Mouse (Mus musculus) liver, adult 2 months (tissue): ENCODE data around the gene Il6st. TPM values are rescaled to one million over a fixed set of nuclear protein-coding genes. Genes with fewer than 3 reads are reported as not detected.

Source experiments
- DNase-seq: peaks from one replicate; pipeline ENCODE4 v3.0.0-alpha.2; 2011; ENCODE audit warnings: low read depth, low spot score; ENCODE audit errors: extremely low read depth
- H3K27ac ChIP-seq: fragments of 200-500 bp; replicated peaks from 2 replicates; pipeline ENCODE4 v1.5.1; 2012; ENCODE audit warnings: low read depth, mild to moderate bottlenecking, control low read depth, inconsistent platforms, low read length; ENCODE audit not compliant: insufficient read depth
- H3K27me3 ChIP-seq: fragments of 200-500 bp; 2 replicates; pipeline ENCODE4 v1.6.1; 2012; ENCODE audit warnings: mild to moderate bottlenecking, moderate library complexity, low read length, inconsistent platforms; ENCODE audit not compliant: control insufficient read depth, insufficient read depth
- H3K36me3 ChIP-seq: fragments of 200-500 bp; 2 replicates; pipeline ENCODE4 v1.6.1; 2012; ENCODE audit warnings: low read length, inconsistent platforms; ENCODE audit not compliant: control insufficient read depth, insufficient read depth
- H3K4me1 ChIP-seq: fragments of 200-500 bp; 2 replicates; pipeline ENCODE4 v1.6.1; 2011; ENCODE audit warnings: low read length; ENCODE audit not compliant: control insufficient read depth, insufficient read depth
- H3K4me3 ChIP-seq: fragments of 200-500 bp; 2 replicates; pipeline ENCODE4 v1.5.1; 2011; ENCODE audit warnings: low read depth, mild to moderate bottlenecking, control low read depth, low read length, moderate library complexity; ENCODE audit not compliant: insufficient read depth
- H3K79me2 ChIP-seq: fragments of 200-500 bp; 2 replicates; pipeline ENCODE4 v1.6.1; 2012; ENCODE audit warnings: inconsistent platforms, mild to moderate bottlenecking, low read length, moderate library complexity; ENCODE audit not compliant: control insufficient read depth, insufficient read depth
- H3K9ac ChIP-seq: fragments of 200-500 bp; 2 replicates; pipeline ENCODE4 v1.6.1; 2012; ENCODE audit warnings: low read depth, mild to moderate bottlenecking, control low read depth, inconsistent platforms, low read length
- CTCF ChIP-seq: fragments of 200-500 bp; IDR thresholded peaks from 2 replicates; pipeline ENCODE4 v1.5.1; 2011; ENCODE audit warnings: low read depth, low read length, control low read depth
- POLR2A ChIP-seq: fragments of 200-500 bp; IDR thresholded peaks from 2 replicates; pipeline ENCODE4 v1.6.1; 2011; ENCODE audit warnings: low read length, control low read depth; ENCODE audit not compliant: insufficient read depth; ENCODE audit errors: extremely low read depth
- WGBS: fragments of 180-500 bp; shearing (Covaris S2); methylation state at CpG from one replicate; pipeline ENCODE4 v1.1.7; 2018; 5-methylcytosine and 5-hydroxymethylcytosine counted together
- polyA plus RNA-seq: library from polyadenylated mRNA; depleted of rRNA; stranded (reverse); fragments of >200 nt; gene quantifications from 2 replicates; pipeline ENCODE4 v1.2.3, GENCODE M21; 2012
- total RNA-seq: library from RNA; depleted of rRNA; stranded (reverse); fragments of >200 nt; gene quantifications from 2 replicates; pipeline ENCODE4 v1.2.3, GENCODE M21; 2014

The Il6st gene
- total and polyA plus RNA-seq, 2 experiments, result 18.9 to 70.2 TPM

- Histone ChIP-seq H3K27me3 (no peaks in the 10 kb centered on the region), H3K4me3 (no peak overlapping the region), H3K36me3 (no peaks in the 10 kb centered on the region), H3K79me2 (no peaks in the 10 kb centered on the region), H3K27ac (peak overlapping the region; percentile 77), H3K4me1 (peaks cover 2% of the 10 kb centered on the region; the same call in 1 of the 2 replicates), H3K9ac (0 out of 2 replicates have a peak overlapping the region, but pooled peaks have one; percentile 23)
- no peak for DNase-seq
- TF ChIP-seq POLR2A (no peak), CTCF (no peak)
- 52% methylated on average over 15 of the region's 15 CpGs for WGBS
Observed at GRCm38 (mm10) chr13:112439105-112439818, 24.6 kb upstream of the Il6st start.

- Histone ChIP-seq H3K4me3 (no peak overlapping the region), H3K9ac (peak overlapping the region; percentile 31; the same call in 1 of the 2 replicates), H3K79me2 (no peaks in the 10 kb centered on the region), H3K36me3 (no peaks in the 10 kb centered on the region), H3K27ac (peak overlapping the region; percentile 77), H3K27me3 (no peaks in the 10 kb centered on the region), H3K4me1 (peaks cover 2% of the 10 kb centered on the region; the same call in 1 of the 2 replicates)
- peak; percentile 24 for DNase-seq
- WGBS, result 27% methylated on average over 9 of the region's 9 CpGs
- TF ChIP-seq CTCF, result no peak
- TF ChIP-seq POLR2A, result no peak
Observed at GRCm38 (mm10) chr13:112439917-112440361, 23.9 kb upstream of the Il6st start.

GRCm38 (mm10) chr13:112440668-112441067 is 23.2 kb upstream of the Il6st start:
- Histone ChIP-seq H3K79me2 (no peaks in the 10 kb centered on the region), H3K36me3 (no peaks in the 10 kb centered on the region), H3K9ac (no peak overlapping the region), H3K27me3 (no peaks in the 10 kb centered on the region), H3K4me3 (no peak overlapping the region), H3K4me1 (peaks cover 2% of the 10 kb centered on the region; the same call in 1 of the 2 replicates), H3K27ac (no peak overlapping the region; the same call in 1 of the 2 replicates)
- no peak for DNase-seq
- WGBS, result 77% methylated on average over 8 of the region's 8 CpGs
- TF ChIP-seq POLR2A, result no peak
- no peak for TF ChIP-seq CTCF

GRCm38 (mm10) chr13:112442867-112443529 is 20.9 kb upstream of the Il6st start:
- WGBS, result 80% methylated on average over 7 of the region's 7 CpGs
- no peak for TF ChIP-seq POLR2A
- DNase-seq, result no peak
- no peaks in the 10 kb centered on the region for H3K36me3 ChIP-seq
- peaks cover 2% of the 10 kb centered on the region; the same call in 1 of the 2 replicates for H3K4me1 ChIP-seq
- no peaks in the 10 kb centered on the region for H3K27me3 ChIP-seq
- H3K27ac ChIP-seq, result no peak overlapping the region
- no peak overlapping the region for H3K4me3 ChIP-seq
- no peaks in the 10 kb centered on the region for H3K79me2 ChIP-seq
- no peak overlapping the region for H3K9ac ChIP-seq

- H3K27me3 ChIP-seq, result no peaks in the 10 kb centered on the region
- H3K9ac ChIP-seq, result no peak overlapping the region
- DNase-seq, result no peak
- H3K4me1 ChIP-seq, result no peaks in the 10 kb centered on the region
- H3K27ac ChIP-seq, result no peak overlapping the region
- H3K4me3 ChIP-seq, result no peak overlapping the region
- no peaks in the 10 kb centered on the region for H3K36me3 ChIP-seq
- TF ChIP-seq CTCF (no peak), POLR2A (no peak)
- H3K79me2 ChIP-seq, result no peaks in the 10 kb centered on the region
- WGBS, result 85% methylated on average over 8 of the region's 8 CpGs
Observed at GRCm38 (mm10) chr13:112447108-112447665, 16.7 kb upstream of the Il6st start.
